ENCODE assay signal across 8 mouse cellular contexts in the genomic region with DNA sequence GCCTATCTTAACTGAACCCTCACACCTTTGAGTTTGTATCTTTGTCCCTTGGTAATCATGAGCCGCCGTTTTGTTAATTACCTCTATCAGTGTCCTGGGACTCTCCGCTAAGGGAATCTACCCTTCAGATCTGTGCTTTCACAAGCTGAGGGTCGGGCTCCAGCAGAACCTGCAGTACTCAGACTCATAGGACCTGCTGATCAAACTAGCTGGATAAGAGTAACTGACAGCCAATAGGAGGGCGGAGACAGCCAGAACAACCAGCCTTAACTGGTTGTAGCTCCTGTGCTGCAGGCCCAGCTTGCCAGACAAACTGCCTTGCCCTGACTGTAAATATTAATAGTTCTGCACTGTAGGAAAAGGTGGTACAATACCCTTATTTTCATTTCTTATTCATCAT.
DNase-seq lines count a peak whose midpoint lies in the region; ATAC-seq and TF ChIP-seq lines count a peak whose summit lies in the region.

No protein-coding gene starts in this region.

- H3K4me1 ChIP-seq in forebrain, embryonic 12.5 days, result peaks cover 92% of the 10 kb centered on the region
- H3K4me1 ChIP-seq in forebrain, embryonic 10.5 days, result peaks cover 91% of the 10 kb centered on the region
- peaks cover 5% of the 10 kb centered on the region; the same call in 1 of the 2 replicates for H3K4me1 ChIP-seq in lung, postnatal 0 days (ENCODE audit: insufficient read depth, low read depth, low read length)

- no peaks in the 10 kb centered on the region for H3K36me3 ChIP-seq in forebrain, embryonic 12.5 days (replicated peaks)
- peaks cover 49% of the 10 kb centered on the region for H3K36me3 ChIP-seq in forebrain, embryonic 10.5 days (replicated peaks)
- no peaks in the 10 kb centered on the region for H3K36me3 ChIP-seq in lung, postnatal 0 days (ENCODE audit: insufficient read depth, low read length)

- DNase-seq in forebrain, embryonic 10.5 days (ENCODE audit: extremely low spot score, low spot score), result no peak
- peak; percentile 63 for DNase-seq in brain, embryonic 14.5 days (ENCODE audit: low read depth)
- DNase-seq in heart, postnatal 10 days, result peak; percentile 48 to 55
- DNase-seq in lung, postnatal 0 days (ENCODE audit: low spot score), result peak; percentile 12
- no peak for DNase-seq in testis, postnatal 10 days (ENCODE audit: low spot score)
- DNase-seq in Muller cell, postnatal 12 days (ENCODE audit: inconsistent ontology term), result no peak
- DNase-seq in layer of hippocampus, adult 9-10 months (ENCODE audit: low spot score), result no peak

- no peak for ATAC-seq in forebrain, embryonic 12.5 days (ENCODE audit: low FRiP score)
- ATAC-seq in lung, postnatal 0 days, result peak; percentile 23; the same call in 1 of the 2 replicates

- TF ChIP-seq CTCF in brain, embryonic 14.5 days (IDR thresholded peaks at IDR 0.05; ENCODE audit: borderline replicate concordance, extremely low read depth, insufficient read depth, insufficient read length), result no peak
- TF ChIP-seq CTCF in lung, postnatal 0 days (IDR thresholded peaks at IDR 0.05), result no peak

- no peak overlapping the region for H3K4me3 ChIP-seq in forebrain, embryonic 12.5 days (replicated peaks)
- no peak overlapping the region for H3K4me3 ChIP-seq in forebrain, embryonic 10.5 days
- no peak overlapping the region for H3K4me3 ChIP-seq in lung, postnatal 0 days (ENCODE audit: low read depth, low read length)

- intact Hi-C loops in heart, postnatal 10 days (cut with DNase I), result no loop called here

- peak overlapping the region; percentile 74 for H3K27ac ChIP-seq in forebrain, embryonic 12.5 days
- no peak overlapping the region for H3K27ac ChIP-seq in forebrain, embryonic 10.5 days
- H3K27ac ChIP-seq in lung, postnatal 0 days (ENCODE audit: low read length), result no peak overlapping the region

- no peak for TF ChIP-seq POLR2A in brain, embryonic 14.5 days (IDR thresholded peaks at IDR 0.05; ENCODE audit: borderline replicate concordance, extremely low read depth, insufficient read depth, insufficient read length, poor library complexity, severe bottlenecking)

- H3K27me3 ChIP-seq in forebrain, embryonic 12.5 days, result no peaks in the 10 kb centered on the region
- peaks cover 13% of the 10 kb centered on the region; the same call in 1 of the 2 replicates for H3K27me3 ChIP-seq in forebrain, embryonic 10.5 days (ENCODE audit: poor library complexity, severe bottlenecking)
- no peaks in the 10 kb centered on the region for H3K27me3 ChIP-seq in lung, postnatal 0 days (replicated peaks; ENCODE audit: insufficient read depth, low read length)

- TF ChIP-seq EP300 in lung, postnatal 0 days (IDR thresholded peaks at IDR 0.05), result no peak

- H3K9ac ChIP-seq in forebrain, embryonic 12.5 days, result peak overlapping the region; percentile 25; the same call in 1 of the 2 replicates
- no peak overlapping the region for H3K9ac ChIP-seq in lung, postnatal 0 days (replicated peaks; ENCODE audit: low read depth)

- WGBS in forebrain, embryonic 12.5 days, result 57% methylated on average over 5 of the region's 5 CpGs
- 69% methylated on average over 5 of the region's 5 CpGs for WGBS in forebrain, embryonic 10.5 days
- WGBS in lung, postnatal 0 days, result 35% methylated on average over 5 of the region's 5 CpGs

- H3K4me2 ChIP-seq in forebrain, embryonic 12.5 days, result no peak overlapping the region
- no peak overlapping the region for H3K4me2 ChIP-seq in lung, postnatal 0 days (replicated peaks; ENCODE audit: low read depth, low read length)

- no peaks in the 10 kb centered on the region for H3K9me3 ChIP-seq in forebrain, embryonic 12.5 days
- no peaks in the 10 kb centered on the region for H3K9me3 ChIP-seq in forebrain, embryonic 10.5 days
- no peaks in the 10 kb centered on the region for H3K9me3 ChIP-seq in lung, postnatal 0 days (ENCODE audit: low read length)

Comparison
In these comparisons a context has a peak if more than half of its experiments do, and no peak if none do; other contexts are left out.
1. DNase-seq: peak in brain, embryonic 14.5 days (single experiment), heart, postnatal 10 days (2 of 2) and lung, postnatal 0 days (single experiment); none in forebrain, embryonic 10.5 days (single experiment), testis, postnatal 10 days (single experiment), Muller cell, postnatal 12 days (single experiment) and layer of hippocampus, adult 9-10 months (single experiment).